Mouse (Mus musculus) limb, embryonic 13.5 days (tissue): Measurements from ENCODE around the gene Tmppe. TPM values are rescaled to one million over a fixed set of nuclear protein-coding genes. Genes with fewer than 3 reads are reported as not detected.

Experiments used
- ATAC-seq: fragments of 200-750 bp; cut with Nextera tagmentation; 2 replicates; pipeline ENCODE4 v1.8.0; 2017; ENCODE audit warnings: low read depth, moderate number of reproducible peaks, moderate TSS enrichment; ENCODE audit not compliant: low FRiP score
- H3K27ac ChIP-seq: fragments of 300-500 bp; sonication (generic); 2 replicates; pipeline ENCODE4 v1.5.1; 2015; ENCODE audit warnings: inconsistent platforms, mild to moderate bottlenecking, moderate library complexity
- H3K27me3 ChIP-seq: fragments of 300-500 bp; sonication (generic); 2 replicates; pipeline ENCODE4 v1.6.1; 2015; ENCODE audit warnings: mild to moderate bottlenecking, inconsistent platforms
- H3K36me3 ChIP-seq: fragments of 300-500 bp; sonication (generic); 2 replicates; pipeline ENCODE4 v1.6.1; 2015; ENCODE audit warnings: inconsistent platforms, mild to moderate bottlenecking, moderate library complexity
- H3K4me1 ChIP-seq: fragments of 300-500 bp; sonication (generic); 2 replicates; pipeline ENCODE4 v1.6.1; 2015; ENCODE audit warnings: inconsistent platforms
- H3K4me2 ChIP-seq: fragments of 300-500 bp; sonication (generic); replicated peaks from 2 replicates; pipeline ENCODE4 v1.6.1; 2015; ENCODE audit warnings: inconsistent platforms, mild to moderate bottlenecking, moderate library complexity
- H3K4me3 ChIP-seq: fragments of 300-500 bp; sonication (generic); 2 replicates; pipeline ENCODE4 v1.5.1; 2015; ENCODE audit warnings: moderate library complexity, mild to moderate bottlenecking, inconsistent platforms
- H3K9ac ChIP-seq: fragments of 300-500 bp; sonication (generic); 2 replicates; pipeline ENCODE4 v1.6.1; 2015; ENCODE audit warnings: mild to moderate bottlenecking, inconsistent platforms
- H3K9me3 ChIP-seq: fragments of 300-500 bp; sonication (generic); 2 replicates; pipeline ENCODE4 v1.6.1; 2016; ENCODE audit warnings: inconsistent platforms
- WGBS: fragments of 180-500 bp; shearing (Covaris S2); methylation state at CpG from one replicate; pipeline ENCODE4 v1.1.7; 2015; 5-methylcytosine and 5-hydroxymethylcytosine counted together
- polyA plus RNA-seq: library from polyadenylated mRNA; unstranded; fragments of >200 nt; fragmentation: Nextera tagmentation; extraction: Ambion mirVana; gene quantifications from 2 replicates; pipeline ENCODE4 v1.2.1, GENCODE M21; 2015

The Tmppe gene
- polyA plus RNA-seq, 1 experiment from 2014 or later, result 9.4 TPM

DNA sequence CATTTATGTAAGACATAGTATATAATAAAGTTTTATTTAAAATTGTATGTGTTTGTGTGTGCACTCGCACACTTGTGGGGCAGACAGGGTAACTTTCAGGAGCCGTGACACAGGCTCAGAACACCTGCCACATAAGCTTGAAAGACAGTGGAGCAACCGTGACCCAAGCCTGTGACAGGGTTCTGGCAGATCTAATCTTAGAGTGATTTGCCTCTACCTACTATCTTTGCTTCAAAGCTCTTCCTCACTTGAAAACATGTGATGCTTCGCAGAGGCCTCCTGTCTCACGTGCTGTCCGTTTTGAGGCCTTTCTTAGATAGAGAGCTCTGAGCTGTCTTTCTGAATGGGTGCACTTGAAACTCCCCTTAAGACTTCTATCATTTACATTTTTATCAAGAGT lies 51.5 kb downstream of the Tmppe start:
- ATAC-seq, result no peak

DNA sequence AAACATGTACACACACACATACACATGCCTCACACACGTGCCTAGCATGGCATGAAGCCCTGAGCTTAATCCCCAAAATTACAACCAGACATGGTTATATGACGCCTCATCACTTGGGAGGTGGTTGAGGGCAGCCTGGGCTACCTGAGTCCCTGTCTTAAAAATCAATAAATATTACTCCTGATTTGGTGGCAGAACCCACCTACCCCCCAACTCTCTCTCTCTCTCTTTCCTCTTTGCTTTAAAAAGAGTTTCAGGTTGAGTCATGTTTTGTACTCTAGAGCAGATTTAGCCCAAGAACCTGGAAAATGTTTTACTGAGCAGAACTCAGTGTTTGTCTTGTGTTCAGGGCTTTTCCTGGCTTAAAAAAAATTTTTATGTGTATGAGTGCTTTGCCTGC lies 54.5 kb downstream of the Tmppe start:
- no peak for ATAC-seq
- H3K9ac ChIP-seq, result no peak overlapping the region
- H3K4me3 ChIP-seq, result no peak overlapping the region
- peaks cover 43% of the 10 kb centered on the region for H3K36me3 ChIP-seq
- H3K27ac ChIP-seq, result no peak overlapping the region
- WGBS, result 61% methylated on average over 2 of the region's 2 CpGs
- no peaks in the 10 kb centered on the region for H3K4me1 ChIP-seq
- no peaks in the 10 kb centered on the region for H3K9me3 ChIP-seq
- no peaks in the 10 kb centered on the region for H3K27me3 ChIP-seq
- no peak overlapping the region for H3K4me2 ChIP-seq

More for the DNA sequence above, 51.5 kb downstream of the Tmppe start:
- Histone ChIP-seq H3K27ac (no peak overlapping the region), H3K9me3 (no peaks in the 10 kb centered on the region), H3K9ac (no peak overlapping the region), H3K4me1 (no peaks in the 10 kb centered on the region), H3K4me2 (no peak overlapping the region), H3K27me3 (no peaks in the 10 kb centered on the region), H3K4me3 (no peak overlapping the region), H3K36me3 (peaks cover 24% of the 10 kb centered on the region)
- 91% methylated on average over 6 of the region's 6 CpGs for WGBS

Other genes with a start within 250 kb of the Tmppe start
- gene Bcl2a1c, start 71.0 kb upstream of the Tmppe start, polyA plus RNA-seq, result not detected in 2 replicates
- gene Crtap, start 10.4 kb upstream of the Tmppe start, polyA plus RNA-seq, result 161 TPM in 2 replicates
- 29.7 and 32.2 TPM in 2 replicates for gene Glb1, start within 50 bp of the Tmppe start, polyA plus RNA-seq
- not detected in 2 replicates for gene Ccr4, start 103.8 kb downstream of the Tmppe start, polyA plus RNA-seq
- gene C130032M10Rik, start 114.6 kb downstream of the Tmppe start, polyA plus RNA-seq, result 0.37 and 0.42 TPM in 2 replicates
- gene Trim71, start 163.3 kb downstream of the Tmppe start, polyA plus RNA-seq, result 0.62 and 0.91 TPM in 2 replicates
- gene Cnot10, start 239.1 kb downstream of the Tmppe start, polyA plus RNA-seq, result 75.1 and 75.9 TPM in 2 replicates